Mouse (Mus musculus) mouse embryonic stem cell (cell line): ENCODE measurements around the gene Wdr44.
"Not testable (repeated sequence)": the region's sequence is repeated elsewhere in the genome, so short reads cannot be mapped to it uniquely, and the experiment has no call there.

Source experiments
- in situ Hi-C, 2 experiments: fragments of 300-500 bp; cut with MboI; formaldehyde crosslinking; loops; 1 replicate in 1 of 2; 3 replicates in 1 of 2; pipeline ENCODE4 v1.14.3; 2019 to 2020; ENCODE audit warnings: low sequenced_read_pairs in 2 of 2, low pct_unique_long_range_greater_than_20kb in 1 of 2, mixed read lengths in 1 of 2; ENCODE audit not compliant: unreplicated experiment in 1 of 2

The Wdr44 gene

DNA sequence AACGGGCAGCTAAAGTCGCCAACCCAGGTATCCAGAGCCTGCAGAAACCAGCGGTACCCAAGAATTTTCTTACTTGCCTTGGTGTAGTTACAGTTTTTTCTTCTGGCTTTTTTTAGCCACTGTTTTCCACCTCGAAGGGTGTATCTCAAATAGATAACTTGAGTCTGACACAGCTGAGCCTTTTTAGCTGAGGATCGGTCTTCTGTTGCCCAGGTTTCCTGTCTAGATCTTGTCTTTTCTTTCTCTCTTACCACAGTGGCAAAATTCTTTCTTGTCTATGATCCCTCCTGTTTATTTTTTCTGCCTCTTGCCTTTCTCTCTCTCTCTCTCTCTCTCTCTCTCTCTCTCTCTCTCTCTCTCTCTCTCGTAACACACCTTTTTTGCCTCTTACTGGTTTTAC, 130.0 kb downstream of the Wdr44 start:
- in situ Hi-C loops = not testable (repeated sequence)

DNA sequence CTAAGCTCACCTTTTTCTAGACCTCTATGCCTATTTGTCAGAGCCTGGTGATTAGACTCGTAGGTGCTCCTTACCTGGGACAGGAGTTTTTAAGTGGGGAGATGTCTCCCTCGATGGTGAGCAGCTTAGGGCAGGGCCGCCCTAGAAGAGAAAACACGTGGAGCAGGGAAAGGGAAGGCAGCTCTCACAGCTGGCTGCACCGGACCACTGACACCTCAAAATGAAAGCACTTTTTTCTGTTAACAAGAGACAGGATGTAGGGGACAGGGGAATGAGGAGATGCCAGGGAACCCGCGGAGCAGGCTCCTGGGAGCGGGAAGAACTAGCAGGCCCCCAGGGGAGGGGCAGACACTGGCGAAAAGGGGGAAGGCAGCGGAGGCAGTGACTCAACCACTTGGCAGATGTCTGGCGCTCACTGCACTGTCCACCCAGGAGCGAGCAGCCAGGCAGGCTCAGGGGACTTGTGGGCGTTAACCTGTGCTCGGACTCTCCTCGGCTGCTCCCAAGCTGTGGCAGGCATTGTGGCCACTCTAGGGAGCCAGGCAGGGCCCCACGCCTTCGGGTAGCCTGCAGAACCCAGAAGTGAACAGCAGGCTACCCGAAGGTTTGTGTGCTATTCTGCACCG, 130.7 kb downstream of the Wdr44 start:
- in situ Hi-C loops = no loop called here

DNA sequence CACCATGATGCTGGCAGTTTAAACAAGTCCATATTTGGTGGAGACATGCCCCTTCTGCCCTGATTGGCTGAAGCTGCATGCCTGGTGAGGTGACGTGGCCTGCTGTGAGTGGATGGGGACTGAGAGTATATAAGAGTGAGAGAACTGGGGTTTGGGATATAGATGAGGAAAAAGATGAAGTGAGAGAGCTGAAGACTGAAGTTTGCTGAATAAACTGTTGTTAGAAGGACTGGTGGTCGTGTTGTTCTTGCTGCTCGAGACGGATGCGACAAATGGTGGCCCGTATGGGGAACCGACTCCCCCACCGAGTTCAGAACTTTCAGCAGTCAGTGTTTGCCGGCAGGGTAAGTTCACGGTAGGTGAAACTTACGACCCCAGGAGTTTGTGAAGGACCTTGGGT, 140.9 kb downstream of the Wdr44 start:
- in situ Hi-C loops = loop anchor here in 1 of 2 experiments (25.0 kb wide), 1 partner anchor 129 kb away; the partner anchor contains the start of gene Gm4985

DNA sequence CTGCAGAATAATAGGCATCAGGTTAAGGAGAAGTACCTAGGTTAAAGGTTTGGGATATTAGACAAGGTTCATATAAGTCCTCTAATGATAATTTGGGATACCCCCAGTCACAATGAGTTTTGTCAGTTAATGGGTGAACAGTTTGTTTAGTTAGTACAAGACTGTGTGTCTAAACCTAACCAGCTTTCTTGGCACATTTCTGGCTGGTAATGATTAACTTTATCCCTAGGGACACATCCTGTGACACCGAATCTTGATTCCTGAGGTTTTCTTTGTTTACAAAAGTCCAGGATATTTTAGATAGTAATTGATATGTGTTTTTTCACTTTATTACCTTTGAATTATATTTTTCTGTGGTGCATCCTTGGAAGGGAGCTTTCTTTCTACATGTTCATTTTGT, 148.1 kb downstream of the Wdr44 start:
- in situ Hi-C loops = loop anchor here in 1 of 2 experiments (25.0 kb wide), 1 partner anchor 121 kb away; the partner anchor contains the start of gene Gm4985
